Mouse (Mus musculus): Measurements from ENCODE around the gene Clybl. TPM values are rescaled to one million over a fixed set of nuclear protein-coding genes. Genes with fewer than 3 reads are reported as not detected.

Clybl gene
- polyA plus RNA-seq, 1 experiment, result 2.0 TPM

- Histone ChIP-seq H3K4me1 (ENCODE audit: control insufficient read depth, insufficient read depth, low read length) (no peaks in the 10 kb centered on the region), H3K27me3 (ENCODE audit: control insufficient read depth, insufficient read depth, low read length) (no peaks in the 10 kb centered on the region), H3K4me3 (ENCODE audit: control insufficient read depth, low read depth, low read length) (no peak overlapping the region), H3K36me3 (ENCODE audit: control insufficient read depth, insufficient read depth, low read length) (no peaks in the 10 kb centered on the region), H3K27ac (ENCODE audit: control insufficient read depth, insufficient read depth, low read depth, low read length) (no peak overlapping the region)
- TF ChIP-seq CTCF (IDR thresholded peaks at IDR 0.05; ENCODE audit: control insufficient read depth, insufficient read depth, insufficient replicate concordance, low read depth, low read length) (no peak), POLR2A (IDR thresholded peaks at IDR 0.05; ENCODE audit: control insufficient read depth, low read depth, low read length) (no peak)
Measured at GRCm38 (mm10) chr14:122265214-122265613, 83.7 kb downstream of the Clybl start.

- Histone ChIP-seq H3K36me3 (ENCODE audit: control insufficient read depth, insufficient read depth, low read length) (no peaks in the 10 kb centered on the region), H3K4me3 (ENCODE audit: control insufficient read depth, low read depth, low read length) (no peak overlapping the region), H3K27ac (ENCODE audit: control insufficient read depth, insufficient read depth, low read depth, low read length) (no peak overlapping the region), H3K27me3 (ENCODE audit: control insufficient read depth, insufficient read depth, low read length) (no peaks in the 10 kb centered on the region), H3K4me1 (ENCODE audit: control insufficient read depth, insufficient read depth, low read length) (no peaks in the 10 kb centered on the region)
- TF ChIP-seq POLR2A (IDR thresholded peaks at IDR 0.05; ENCODE audit: control insufficient read depth, low read depth, low read length) (no peak), CTCF (IDR thresholded peaks at IDR 0.05; ENCODE audit: control insufficient read depth, insufficient read depth, insufficient replicate concordance, low read depth, low read length) (no peak)
Measured at GRCm38 (mm10) chr14:122267590-122267989, 86.1 kb downstream of the Clybl start.

- H3K4me3 ChIP-seq (ENCODE audit: control insufficient read depth, low read depth, low read length), result no peak overlapping the region
Measured at GRCm38 (mm10) chr14:122271104-122271746, 89.7 kb downstream of the Clybl start.

GRCm38 (mm10) chr14:122277142-122277541 lies 95.6 kb downstream of the Clybl start:
- no peak for TF ChIP-seq CTCF (IDR thresholded peaks at IDR 0.05; ENCODE audit: control insufficient read depth, insufficient read depth, insufficient replicate concordance, low read depth, low read length)
- TF ChIP-seq POLR2A (IDR thresholded peaks at IDR 0.05; ENCODE audit: control insufficient read depth, low read depth, low read length), result no peak
- H3K36me3 ChIP-seq (ENCODE audit: control insufficient read depth, insufficient read depth, low read length), result no peaks in the 10 kb centered on the region
- H3K4me3 ChIP-seq (ENCODE audit: control insufficient read depth, low read depth, low read length), result no peak overlapping the region
- no peak overlapping the region for H3K27ac ChIP-seq (ENCODE audit: control insufficient read depth, insufficient read depth, low read depth, low read length)
- H3K27me3 ChIP-seq (ENCODE audit: control insufficient read depth, insufficient read depth, low read length), result no peaks in the 10 kb centered on the region
- no peaks in the 10 kb centered on the region for H3K4me1 ChIP-seq (ENCODE audit: control insufficient read depth, insufficient read depth, low read length)

More at GRCm38 (mm10) chr14:122271104-122271746, 89.7 kb downstream of the Clybl start:
- TF ChIP-seq CTCF (IDR thresholded peaks at IDR 0.05; ENCODE audit: control insufficient read depth, insufficient read depth, insufficient replicate concordance, low read depth, low read length) (no peak), POLR2A (IDR thresholded peaks at IDR 0.05; ENCODE audit: control insufficient read depth, low read depth, low read length) (no peak)
- H3K27ac ChIP-seq (ENCODE audit: control insufficient read depth, insufficient read depth, low read depth, low read length), result no peak overlapping the region
- no peaks in the 10 kb centered on the region for H3K4me1 ChIP-seq (ENCODE audit: control insufficient read depth, insufficient read depth, low read length)
- no peaks in the 10 kb centered on the region for H3K36me3 ChIP-seq (ENCODE audit: control insufficient read depth, insufficient read depth, low read length)
- no peaks in the 10 kb centered on the region for H3K27me3 ChIP-seq (ENCODE audit: control insufficient read depth, insufficient read depth, low read length)

GRCm38 (mm10) chr14:122279462-122280308 lies 98.2 kb downstream of the Clybl start:
- TF ChIP-seq CTCF (IDR thresholded peaks at IDR 0.05; ENCODE audit: control insufficient read depth, insufficient read depth, insufficient replicate concordance, low read depth, low read length), result no peak
- no peak for TF ChIP-seq POLR2A (IDR thresholded peaks at IDR 0.05; ENCODE audit: control insufficient read depth, low read depth, low read length)
- H3K36me3 ChIP-seq (ENCODE audit: control insufficient read depth, insufficient read depth, low read length), result no peaks in the 10 kb centered on the region
- no peak overlapping the region for H3K27ac ChIP-seq (ENCODE audit: control insufficient read depth, insufficient read depth, low read depth, low read length)
- H3K4me3 ChIP-seq (ENCODE audit: control insufficient read depth, low read depth, low read length), result no peak overlapping the region
- no peaks in the 10 kb centered on the region for H3K27me3 ChIP-seq (ENCODE audit: control insufficient read depth, insufficient read depth, low read length)
- no peaks in the 10 kb centered on the region for H3K4me1 ChIP-seq (ENCODE audit: control insufficient read depth, insufficient read depth, low read length)

- H3K4me3 ChIP-seq (ENCODE audit: control insufficient read depth, low read depth, low read length), result no peak overlapping the region
- no peaks in the 10 kb centered on the region for H3K27me3 ChIP-seq (ENCODE audit: control insufficient read depth, insufficient read depth, low read length)
- TF ChIP-seq POLR2A (IDR thresholded peaks at IDR 0.05; ENCODE audit: control insufficient read depth, low read depth, low read length) (no peak), CTCF (IDR thresholded peaks at IDR 0.05; ENCODE audit: control insufficient read depth, insufficient read depth, insufficient replicate concordance, low read depth, low read length) (no peak)
- H3K27ac ChIP-seq (ENCODE audit: control insufficient read depth, insufficient read depth, low read depth, low read length), result no peak overlapping the region
- no peaks in the 10 kb centered on the region for H3K36me3 ChIP-seq (ENCODE audit: control insufficient read depth, insufficient read depth, low read length)
- H3K4me1 ChIP-seq (ENCODE audit: control insufficient read depth, insufficient read depth, low read length), result no peaks in the 10 kb centered on the region
Measured at GRCm38 (mm10) chr14:122280309-122281071, 99.0 kb downstream of the Clybl start.

Measured in testis, adult 2 months (tissue).